Mouse (Mus musculus): ENCODE data around the gene Cfap73.

DNA sequence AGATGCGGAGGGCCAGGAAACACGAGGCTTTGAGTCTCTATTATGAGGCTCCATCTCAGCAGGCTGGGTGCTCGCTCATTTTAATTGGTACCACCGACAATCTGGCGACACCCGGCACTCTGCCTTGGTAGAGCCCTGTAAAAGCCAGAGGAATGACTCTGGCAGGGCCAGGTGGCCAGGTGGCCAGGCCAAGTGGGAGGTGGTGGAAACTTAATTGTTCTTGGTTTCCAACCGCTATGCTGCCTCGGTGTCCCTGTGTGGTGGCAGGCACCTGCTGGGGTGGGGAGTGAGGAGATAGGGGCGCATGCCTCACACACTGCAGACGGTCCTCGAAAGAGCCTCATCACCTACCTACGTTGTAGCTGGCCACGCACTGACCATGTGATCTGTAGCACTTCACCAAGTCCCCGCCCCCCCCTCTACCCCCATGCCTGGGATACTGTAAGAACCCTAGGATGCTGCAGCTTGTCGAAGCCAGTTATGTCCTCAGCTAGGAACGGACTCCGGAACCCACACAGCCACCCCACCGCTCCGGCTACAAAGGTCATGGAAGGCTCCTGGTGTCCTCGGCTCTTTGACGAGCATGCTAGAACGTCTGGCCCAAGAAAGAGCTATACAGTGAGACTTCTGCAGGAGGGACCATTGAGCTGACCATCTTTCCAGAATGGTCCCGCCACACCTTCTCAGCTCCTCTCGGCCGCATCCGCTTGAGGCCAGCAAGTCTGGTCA lies 54.0 kb downstream of the Cfap73 start:
- no peak for TF ChIP-seq CTCF (IDR thresholded peaks at IDR 0.05; ENCODE audit: low read depth, low read length)
- no peak for TF ChIP-seq POLR2A (IDR thresholded peaks at IDR 0.05; ENCODE audit: extremely low read depth, insufficient read depth, low read length)
